Mouse (Mus musculus) CD4-positive helper T cell, adult 2 months (primary cell): ENCODE measurements around the gene Sez6.
A peak's percentile ranks its signal among the peaks of the same experiment; 100 is the strongest.

Source experiments
- DNase-seq: peaks from one replicate; pipeline ENCODE4 v3.0.0-alpha.2; 2012; ENCODE audit warnings: low read depth, missing footprints, low spot score

Gene Sez6

GRCm38 (mm10) chr11:77980281-77981204, 49.9 kb downstream of the Sez6 start:
- DNase-seq, result peak; percentile 52

- DNase-seq, result peak; percentile 99
Measured at GRCm38 (mm10) chr11:77981609-77982440, 51.2 kb downstream of the Sez6 start.

GRCm38 (mm10) chr11:77982441-77982905, 51.9 kb downstream of the Sez6 start, which contains the start of gene Phf12:
TSS of gene Phf12 (plus strand) at chr11:77982754.
- DNase-seq, result peak; percentile 100

- DNase-seq, result peak; percentile 70
Measured at GRCm38 (mm10) chr11:77983191-77983936, 52.8 kb downstream of the Sez6 start.

GRCm38 (mm10) chr11:77983937-77984835, 53.6 kb downstream of the Sez6 start:
- peak; percentile 77 for DNase-seq

GRCm38 (mm10) chr11:77984836-77985231, 54.2 kb downstream of the Sez6 start:
- DNase-seq, result no peak

GRCm38 (mm10) chr11:77985541-77986065, 55.0 kb downstream of the Sez6 start:
- no peak for DNase-seq

- no peak for DNase-seq
Measured at GRCm38 (mm10) chr11:77989071-77989690, 58.6 kb downstream of the Sez6 start.

- DNase-seq, result no peak
Measured at GRCm38 (mm10) chr11:77995556-77995955, 65.0 kb downstream of the Sez6 start.

- no peak for DNase-seq
Measured at GRCm38 (mm10) chr11:78006446-78006845, 75.8 kb downstream of the Sez6 start.

- DNase-seq, result peak; percentile 76
Measured at GRCm38 (mm10) chr11:78019676-78020075, 89.1 kb downstream of the Sez6 start.

GRCm38 (mm10) chr11:78023607-78024006, 93.0 kb downstream of the Sez6 start:
- DNase-seq, result peak; percentile 40
